Mouse (Mus musculus) limb, embryonic 11.5 days (tissue): ENCODE results near the gene Dnm1. TPM values are rescaled to one million over a fixed set of nuclear protein-coding genes. Genes with fewer than 3 reads are reported as not detected.
"Not testable (repeated sequence)": the region's sequence is repeated elsewhere in the genome, so short reads cannot be mapped to it uniquely, and the experiment has no call there.

Experiments
- ATAC-seq: fragments of 200-750 bp; cut with Nextera tagmentation; 2 replicates; pipeline ENCODE4 v1.8.0; 2017; ENCODE audit warnings: low read depth; ENCODE audit not compliant: insufficient number of reproducible peaks, low FRiP score, low TSS enrichment
- DNase-seq: peaks from one replicate; pipeline ENCODE4 v3.0.0-alpha.2; 2015; ENCODE audit warnings: low spot score
- H3K27ac ChIP-seq: fragments of 300-500 bp; sonication (generic); replicated peaks from 2 replicates; pipeline ENCODE4 v1.5.1; 2014; ENCODE audit warnings: low read depth, mild to moderate bottlenecking, low read length
- H3K27me3 ChIP-seq: fragments of 300-500 bp; sonication (generic); 2 replicates; pipeline ENCODE4 v1.6.1; 2014; ENCODE audit warnings: mild to moderate bottlenecking, low read length, mixed read lengths; ENCODE audit not compliant: control insufficient read depth, insufficient read depth
- H3K36me3 ChIP-seq: fragments of 300-500 bp; sonication (generic); 2 replicates; pipeline ENCODE4 v1.6.1; 2014; ENCODE audit warnings: mild to moderate bottlenecking, low read length, moderate library complexity, mixed read lengths; ENCODE audit not compliant: control insufficient read depth, insufficient read depth
- H3K4me1 ChIP-seq: fragments of 300-500 bp; sonication (generic); 2 replicates; pipeline ENCODE4 v1.6.1; 2014; ENCODE audit warnings: low read length, mixed read lengths; ENCODE audit not compliant: control insufficient read depth, insufficient read depth
- H3K4me2 ChIP-seq: fragments of 300-500 bp; sonication (generic); 2 replicates; pipeline ENCODE4 v1.6.1; 2014; ENCODE audit warnings: low read depth, mild to moderate bottlenecking, moderate library complexity; ENCODE audit not compliant: severe bottlenecking
- H3K4me3 ChIP-seq: fragments of 300-500 bp; sonication (generic); 2 replicates; pipeline ENCODE4 v1.5.1; 2014; ENCODE audit warnings: low read depth, low read length
- H3K9ac ChIP-seq: fragments of 300-500 bp; sonication (generic); 2 replicates; pipeline ENCODE4 v1.6.1; 2014; ENCODE audit warnings: mild to moderate bottlenecking, low read length
- H3K9me3 ChIP-seq: fragments of 300-500 bp; sonication (generic); 2 replicates; pipeline ENCODE4 v1.6.1; 2016; ENCODE audit warnings: low read length; ENCODE audit not compliant: control insufficient read depth
- WGBS: fragments of 180-500 bp; shearing (Covaris S2); extraction: QIAGEN DNeasy Blood & Tissue Kit; methylation state at CpG from one replicate; pipeline ENCODE4 v1.1.7; 2014; 5-methylcytosine and 5-hydroxymethylcytosine counted together
- polyA plus RNA-seq: library from polyadenylated mRNA; unstranded; fragments of >200 nt; fragmentation: Nextera tagmentation; extraction: Ambion mirVana; gene quantifications from 2 replicates; pipeline ENCODE4 v1.2.1, GENCODE M21; 2014

Gene Dnm1
- polyA plus RNA-seq, 1 experiment from 2014 or later = 36.1 TPM

DNA sequence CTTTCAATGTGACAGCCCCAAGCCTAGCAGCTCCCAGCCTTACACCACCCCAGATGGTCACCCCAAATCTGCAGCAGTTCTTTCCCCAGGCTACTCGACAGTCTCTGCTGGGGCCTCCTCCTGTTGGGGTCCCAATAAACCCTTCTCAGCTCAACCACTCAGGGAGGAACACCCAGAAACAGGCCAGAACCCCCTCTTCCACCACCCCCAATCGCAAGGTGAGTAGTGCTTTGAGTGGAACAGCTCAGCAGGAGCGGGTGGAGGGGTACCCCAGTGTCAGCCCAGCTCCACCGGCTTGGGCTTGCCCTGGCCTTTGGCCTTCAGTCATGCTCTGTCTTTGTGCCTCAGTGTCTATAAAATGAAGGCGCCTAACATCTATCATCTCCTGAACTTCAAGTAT lies 14.2 kb upstream of the Dnm1 start:
- no peak overlapping the region for H3K9ac ChIP-seq
- H3K4me3 ChIP-seq = no peak overlapping the region
- DNase-seq (no peak), ATAC-seq (no peak)
- WGBS = 92% methylated on average over 5 of the region's 5 CpGs
- H3K27me3 ChIP-seq = no peaks in the 10 kb centered on the region
- H3K36me3 ChIP-seq = peaks cover 21% of the 10 kb centered on the region
- H3K4me1 ChIP-seq = peaks cover 9% of the 10 kb centered on the region
- no peak overlapping the region for H3K27ac ChIP-seq
- H3K9me3 ChIP-seq = no peaks in the 10 kb centered on the region
- no peak overlapping the region for H3K4me2 ChIP-seq

DNA sequence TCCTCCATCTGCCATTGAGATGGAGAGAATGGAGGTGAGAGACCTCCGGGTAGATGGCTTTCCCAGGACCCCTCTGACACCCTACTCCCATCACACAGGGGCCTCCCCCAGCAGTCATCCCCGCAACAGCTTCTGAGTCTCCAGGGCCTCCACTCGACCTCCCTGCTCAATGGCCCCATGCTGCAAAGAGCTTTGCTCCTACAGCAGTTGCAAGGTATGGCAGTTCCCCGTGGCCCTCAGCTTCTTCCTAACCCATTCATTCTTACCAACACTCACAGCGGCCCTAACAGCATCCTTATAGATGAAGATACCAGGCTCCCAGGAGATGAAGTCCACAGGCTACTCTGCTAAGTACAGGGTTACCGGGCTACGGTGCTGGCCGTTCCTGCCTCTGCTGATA lies 11.0 kb upstream of the Dnm1 start:
- peak overlapping the region; percentile 80; the same call in 1 of the 2 replicates for H3K4me2 ChIP-seq
- H3K27ac ChIP-seq = no peak overlapping the region
- 91% methylated on average over 8 of the region's 8 CpGs for WGBS
- ATAC-seq (no peak), DNase-seq (no peak)
- no peaks in the 10 kb centered on the region for H3K9me3 ChIP-seq
- H3K4me1 ChIP-seq = peaks cover 11% of the 10 kb centered on the region
- 0 out of 2 replicates have a peak overlapping the region, but pooled peaks have one; percentile 88 for H3K9ac ChIP-seq
- H3K36me3 ChIP-seq = peaks cover 3% of the 10 kb centered on the region; the same call in 1 of the 2 replicates
- H3K27me3 ChIP-seq = no peaks in the 10 kb centered on the region
- H3K4me3 ChIP-seq = peak overlapping the region; percentile 84

DNA sequence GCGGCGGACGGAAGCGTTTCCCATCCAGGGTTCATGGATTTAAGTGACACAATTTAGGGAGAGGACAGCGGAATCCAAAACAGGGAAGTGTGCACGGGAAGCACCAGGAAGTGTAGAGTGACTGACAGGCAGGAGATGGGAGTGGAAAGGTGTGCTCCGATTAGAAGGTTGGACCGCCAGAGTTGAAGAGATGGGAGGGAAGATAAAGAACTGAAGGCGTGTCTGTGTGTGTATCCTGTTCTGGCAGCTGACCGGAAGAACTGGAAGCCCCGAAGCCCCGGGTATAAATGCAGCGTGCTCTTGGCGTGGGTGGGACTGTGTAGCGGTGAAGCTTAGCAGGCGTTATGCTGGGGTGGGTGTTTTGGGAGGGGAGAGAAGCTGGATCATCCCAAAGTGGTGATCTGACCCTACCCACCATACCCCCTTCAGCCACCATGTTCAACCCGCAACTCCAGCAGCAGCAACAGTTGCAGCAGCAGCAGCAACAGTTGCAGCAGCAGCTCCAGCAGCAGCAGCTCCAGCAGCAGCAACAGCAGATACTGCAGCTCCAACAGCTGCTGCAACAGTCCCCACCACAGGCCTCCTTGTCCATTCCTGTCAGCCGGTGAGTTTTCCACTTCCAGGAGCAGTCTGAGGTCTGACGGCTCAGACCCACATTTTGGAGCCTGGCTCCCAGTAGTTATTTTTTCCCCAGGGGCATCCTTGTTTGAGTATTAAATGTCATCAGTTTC lies 10.4 kb upstream of the Dnm1 start:
- ATAC-seq = peak; percentile 29; the same call in 1 of the 2 replicates
- DNase-seq = no peak
- 10% methylated on average over 19 of the region's 19 CpGs for WGBS

DNA sequence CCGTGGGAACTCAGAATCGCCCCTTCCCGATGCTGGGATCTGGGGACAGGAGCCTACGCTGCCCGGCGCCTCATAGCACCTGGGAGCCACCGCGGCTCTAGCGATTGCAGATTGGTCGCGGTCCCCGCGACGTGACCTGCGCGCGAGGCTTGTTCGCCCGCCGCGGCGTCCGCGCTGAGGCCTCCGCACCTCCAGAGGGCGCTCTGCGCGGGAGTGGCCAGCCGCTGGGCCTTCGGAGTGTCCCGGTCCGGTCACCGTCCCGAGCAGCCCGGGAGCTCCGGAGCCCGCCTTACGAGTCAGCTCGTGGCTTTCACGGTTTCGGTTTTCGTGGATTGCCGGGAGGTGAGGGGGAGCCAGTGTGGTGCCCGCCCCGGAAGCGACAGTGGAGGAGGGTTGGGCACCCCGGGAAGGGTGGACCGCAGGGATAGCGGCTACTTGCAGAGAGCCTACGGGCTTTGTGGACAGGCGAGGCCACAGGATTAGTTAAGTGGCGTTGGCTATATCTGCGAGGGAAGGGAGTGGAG lies 9.7 kb upstream of the Dnm1 start:
- Histone ChIP-seq H3K36me3 (peaks cover 3% of the 10 kb centered on the region; the same call in 1 of the 2 replicates), H3K27ac (peak overlapping the region; percentile 55), H3K4me2 (peak overlapping the region; percentile 80), H3K27me3 (no peaks in the 10 kb centered on the region), H3K9ac (peak overlapping the region; percentile 88), H3K4me1 (peaks cover 11% of the 10 kb centered on the region), H3K9me3 (no peaks in the 10 kb centered on the region), H3K4me3 (peak overlapping the region; percentile 84)
- ATAC-seq (peak; percentile 72), DNase-seq (peak; percentile 94)
- under 1% methylated on average over 53 of the region's 53 CpGs for WGBS

More for the DNA sequence above, 10.4 kb upstream of the Dnm1 start:
- peaks cover 11% of the 10 kb centered on the region for H3K4me1 ChIP-seq
- H3K9ac ChIP-seq = peak overlapping the region; percentile 88
- H3K36me3 ChIP-seq = peaks cover 3% of the 10 kb centered on the region; the same call in 1 of the 2 replicates
- H3K4me3 ChIP-seq = peak overlapping the region; percentile 84
- no peaks in the 10 kb centered on the region for H3K9me3 ChIP-seq
- no peaks in the 10 kb centered on the region for H3K27me3 ChIP-seq
- peak overlapping the region; percentile 55; the same call in 1 of the 2 replicates for H3K27ac ChIP-seq
- H3K4me2 ChIP-seq = peak overlapping the region; percentile 80

DNA sequence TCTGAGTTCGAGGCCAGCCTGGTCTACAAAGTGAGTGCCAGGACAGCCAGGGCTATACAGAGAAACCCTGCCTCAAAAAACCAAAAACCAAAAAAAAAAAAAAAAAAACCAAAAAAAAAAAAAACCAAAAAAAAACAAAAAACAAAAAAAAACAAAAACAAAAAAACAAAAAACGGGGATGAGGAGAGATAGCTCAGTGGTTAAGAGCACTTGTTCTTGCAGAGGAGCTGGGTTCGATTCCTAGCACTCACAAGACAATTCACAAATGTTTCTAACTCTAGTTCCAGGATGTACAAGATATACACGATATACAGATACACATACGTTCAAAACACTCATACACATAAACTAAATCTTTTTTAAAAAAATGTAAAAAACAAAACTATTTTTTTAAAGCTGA lies 9.1 kb upstream of the Dnm1 start:
- ATAC-seq, H3K27ac ChIP-seq, DNase-seq, H3K9ac ChIP-seq, H3K27me3 ChIP-seq, H3K36me3 ChIP-seq, H3K9me3 ChIP-seq: not testable (repeated sequence)
- peak overlapping the region; percentile 84 for H3K4me3 ChIP-seq
- H3K4me2 ChIP-seq = peak overlapping the region; percentile 80
- WGBS = 48% methylated on average over 5 of the region's 5 CpGs
- peaks cover 11% of the 10 kb centered on the region for H3K4me1 ChIP-seq

DNA sequence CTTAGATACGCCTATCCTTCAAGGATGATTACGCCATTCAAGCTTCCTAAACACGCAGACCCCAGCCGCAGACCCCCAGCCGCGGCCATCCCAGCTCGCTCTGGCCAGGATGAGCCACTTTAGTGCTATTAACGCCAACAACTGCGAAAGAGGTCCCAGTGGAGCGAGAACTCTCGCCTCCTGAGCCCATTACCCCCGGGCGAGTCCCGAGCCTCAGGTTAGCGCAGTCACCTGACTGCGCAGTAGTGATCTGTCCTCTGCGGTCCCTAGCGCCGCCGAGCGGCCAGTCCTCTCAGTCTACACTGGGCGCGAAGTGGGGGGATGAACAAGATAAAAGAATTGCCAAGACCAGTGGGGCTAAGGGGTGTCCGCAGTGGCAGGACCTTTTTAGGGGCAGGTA lies 8.3 kb upstream of the Dnm1 start:
- Histone ChIP-seq H3K27me3 (no peaks in the 10 kb centered on the region), H3K4me1 (peaks cover 11% of the 10 kb centered on the region), H3K36me3 (no peaks in the 10 kb centered on the region), H3K27ac (no peak overlapping the region), H3K9me3 (no peaks in the 10 kb centered on the region), H3K4me2 (peak overlapping the region; percentile 82), H3K9ac (peak overlapping the region; percentile 18; the same call in 1 of the 2 replicates), H3K4me3 (peak overlapping the region; percentile 31)
- 1% methylated on average over 24 of the region's 24 CpGs for WGBS
- peak; percentile 41; the same call in 1 of the 2 replicates for ATAC-seq
- DNase-seq = peak; percentile 79

DNA sequence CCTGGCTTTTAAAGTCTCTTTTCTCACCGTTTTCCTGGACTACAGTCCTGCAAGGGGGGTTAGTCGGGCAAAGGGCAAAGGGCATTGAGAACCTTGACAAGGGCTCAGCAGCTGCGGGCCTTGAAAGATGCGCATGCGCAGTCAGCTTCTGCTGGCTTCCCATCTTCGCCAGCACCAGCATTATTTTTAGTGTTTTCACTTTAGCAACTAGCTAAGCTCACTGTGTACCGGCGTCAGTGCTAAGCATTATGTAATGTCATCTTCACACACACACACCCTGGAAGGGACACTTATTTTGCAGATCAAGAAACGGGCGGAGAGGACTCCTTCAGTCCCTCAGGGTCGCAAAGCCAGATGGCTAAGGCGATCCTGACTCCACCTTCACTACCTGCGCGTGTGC lies 7.6 kb upstream of the Dnm1 start:
- H3K4me3 ChIP-seq = peak overlapping the region; percentile 31
- ATAC-seq (no peak), DNase-seq (peak; percentile 79)
- no peak overlapping the region for H3K27ac ChIP-seq
- no peaks in the 10 kb centered on the region for H3K36me3 ChIP-seq
- peak overlapping the region; percentile 82 for H3K4me2 ChIP-seq
- H3K27me3 ChIP-seq = no peaks in the 10 kb centered on the region
- 6% methylated on average over 14 of the region's 14 CpGs for WGBS
- H3K4me1 ChIP-seq = peaks cover 11% of the 10 kb centered on the region
- H3K9ac ChIP-seq = 0 out of 2 replicates have a peak overlapping the region, but pooled peaks have one; percentile 3
- no peaks in the 10 kb centered on the region for H3K9me3 ChIP-seq

DNA sequence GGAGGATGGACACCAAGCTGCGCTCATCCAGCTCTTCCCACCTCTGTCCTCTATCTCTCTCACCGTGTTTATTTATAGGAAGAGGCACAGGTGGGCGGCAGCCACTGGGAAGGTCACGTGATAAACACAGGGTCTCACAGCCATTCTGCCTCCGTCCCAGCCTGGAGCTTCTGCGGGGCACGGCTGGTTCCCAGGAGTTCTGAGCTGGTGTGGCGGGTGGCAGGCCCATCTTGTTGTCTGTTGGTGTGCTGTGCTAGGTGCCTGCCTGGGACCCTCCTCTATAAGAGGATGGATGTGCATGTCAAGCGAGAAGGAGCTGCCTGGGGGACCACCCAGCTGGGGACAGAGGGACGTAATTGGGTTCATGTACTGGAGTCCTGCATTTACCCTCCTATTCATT lies 5.2 kb upstream of the Dnm1 start:
- Histone ChIP-seq H3K36me3 (no peaks in the 10 kb centered on the region), H3K27ac (no peak overlapping the region), H3K4me1 (peaks cover 2% of the 10 kb centered on the region; the same call in 1 of the 2 replicates), H3K27me3 (no peaks in the 10 kb centered on the region), H3K9me3 (no peaks in the 10 kb centered on the region), H3K4me2 (no peak overlapping the region), H3K9ac (peak overlapping the region; percentile 17; the same call in 1 of the 2 replicates), H3K4me3 (no peak overlapping the region)
- WGBS = 60% methylated on average over 10 of the region's 10 CpGs
- no peak for DNase-seq
- ATAC-seq = no peak
